Comparison of ENCODE assay signal across 8 mouse cellular contexts in the genomic region with DNA sequence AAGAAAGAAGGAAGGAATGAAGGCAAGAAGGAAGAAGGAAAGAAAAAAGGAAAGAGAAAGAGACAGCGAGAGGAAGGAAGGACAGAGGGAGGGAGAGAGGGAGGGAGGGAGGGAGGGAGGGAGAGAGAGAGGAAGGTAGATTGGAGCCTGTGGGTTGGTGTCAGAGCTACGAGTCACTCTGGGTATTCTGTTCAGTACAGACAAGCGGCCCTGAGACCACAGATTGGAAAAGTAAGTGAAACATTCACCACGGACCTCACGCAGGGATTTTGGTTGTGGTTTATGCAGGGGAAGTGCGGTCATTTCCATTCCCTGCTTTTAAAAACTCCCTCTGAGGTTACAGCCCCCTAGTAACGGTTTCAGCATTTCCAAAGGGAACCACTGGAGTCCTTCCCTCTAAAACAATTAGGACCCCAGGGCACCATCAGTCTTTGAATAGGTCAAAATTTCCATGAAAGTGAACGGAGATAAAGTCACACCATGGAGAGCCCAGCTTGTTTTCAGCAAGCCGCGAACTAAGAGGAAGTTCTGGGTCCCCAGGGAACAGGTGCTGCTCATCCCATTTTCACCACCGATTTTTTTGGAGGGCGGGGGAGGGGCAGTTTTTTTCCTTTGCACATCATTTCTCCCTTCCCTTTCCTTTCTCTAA. TPM values are rescaled to one million over a fixed set of nuclear protein-coding genes. Genes with fewer than 3 reads are reported as not detected.
A peak's percentile ranks its signal among the peaks of the same experiment; 100 is the strongest.
DNase-seq lines count a peak whose midpoint lies in the region; ATAC-seq and TF ChIP-seq lines count a peak whose summit lies in the region.

No protein-coding gene starts in this region.

- 5% methylated on average over 12 of the region's 12 CpGs for WGBS in heart, adult 2 months
- 4% methylated on average over 12 of the region's 12 CpGs for WGBS in midbrain, embryonic 13.5 days
- WGBS in cerebellum, adult 2 months, result 6% methylated on average over 12 of the region's 12 CpGs

- H3K27me3 ChIP-seq in heart, adult 2 months (ENCODE audit: control insufficient read depth, insufficient read depth, low read length), result no peaks in the 10 kb centered on the region
- H3K27me3 ChIP-seq in midbrain, embryonic 13.5 days, result no peaks in the 10 kb centered on the region; the same call in 1 of the 2 replicates
- no peaks in the 10 kb centered on the region for H3K27me3 ChIP-seq in cerebellum, adult 2 months (ENCODE audit: control insufficient read depth, insufficient read depth, low read length)

- no peaks in the 10 kb centered on the region for H3K9me3 ChIP-seq in midbrain, embryonic 13.5 days

- DNase-seq in heart, adult 2 months, result no peak
- no peak for DNase-seq in heart, postnatal 25 days (ENCODE audit: low spot score)
- peak; percentile 41 for DNase-seq in kidney, adult 18-20 months
- DNase-seq in cerebellum, adult 2 months, result no peak
- DNase-seq in adrenal gland, adult 18-20 months (ENCODE audit: low spot score in 2 of 2), result no peak

- no peak for TF ChIP-seq POLR2A in heart, adult 2 months (IDR thresholded peaks at IDR 0.05; ENCODE audit: insufficient read depth, low read depth, low read length)
- no peak for TF ChIP-seq POLR2A in cerebellum, adult 2 months (IDR thresholded peaks at IDR 0.05; ENCODE audit: borderline replicate concordance, insufficient read depth, low read length)

- H3K27ac ChIP-seq in heart, adult 2 months, result no peak overlapping the region
- H3K27ac ChIP-seq in midbrain, embryonic 13.5 days, result no peak overlapping the region
- no peak overlapping the region for H3K27ac ChIP-seq in cerebellum, adult 2 months (ENCODE audit: insufficient read depth, low read length)

- H3K9ac ChIP-seq in heart, adult 2 months (ENCODE audit: low read depth, low read length), result no peak overlapping the region
- no peak overlapping the region for H3K9ac ChIP-seq in midbrain, embryonic 13.5 days (replicated peaks)

- no peaks in the 10 kb centered on the region for H3K36me3 ChIP-seq in heart, adult 2 months (ENCODE audit: control insufficient read depth, insufficient read depth, low read length)
- H3K36me3 ChIP-seq in midbrain, embryonic 13.5 days, result no peaks in the 10 kb centered on the region

- H3K4me2 ChIP-seq in midbrain, embryonic 13.5 days (replicated peaks), result peak overlapping the region; percentile 34

- intact Hi-C loops in heart, adult 2 months (cut with DNase I), result no loop called here
- intact Hi-C loops in heart, postnatal 25 days (cut with DNase I), result no loop called here

- no peaks in the 10 kb centered on the region for H3K4me1 ChIP-seq in heart, adult 2 months (ENCODE audit: control insufficient read depth, insufficient read depth, low read length)
- H3K4me1 ChIP-seq in midbrain, embryonic 13.5 days (replicated peaks), result peaks cover 4% of the 10 kb centered on the region; the same call in 1 of the 2 replicates
- H3K4me1 ChIP-seq in cerebellum, adult 2 months (ENCODE audit: control insufficient read depth, insufficient read depth, low read length), result no peaks in the 10 kb centered on the region

- no peak for TF ChIP-seq EP300 in heart, adult 2 months (IDR thresholded peaks at IDR 0.05; ENCODE audit: insufficient read depth, low read depth, low read length)

- no peaks in the 10 kb centered on the region for H3K79me2 ChIP-seq in heart, adult 2 months (replicated peaks; ENCODE audit: control insufficient read depth, insufficient read depth, low read length)

- no peak for TF ChIP-seq CTCF in heart, adult 2 months (IDR thresholded peaks at IDR 0.05)
- no peak for TF ChIP-seq CTCF in cerebellum, adult 2 months (IDR thresholded peaks at IDR 0.05; ENCODE audit: borderline replicate concordance, insufficient read depth, low read depth, low read length)

- H3K4me3 ChIP-seq in heart, adult 2 months, result peak overlapping the region; percentile 28; the same call in 1 of the 2 replicates
- no peak overlapping the region for H3K4me3 ChIP-seq in midbrain, embryonic 13.5 days (replicated peaks)
- H3K4me3 ChIP-seq in cerebellum, adult 2 months (replicated peaks; ENCODE audit: insufficient read depth, low read depth, low read length), result no peak overlapping the region

- peak; percentile 95 for ATAC-seq in common myeloid progenitor, adult 5-6 weeks (replicated peaks; ENCODE audit: low read depth, poor library complexity, severe bottlenecking)
- ATAC-seq in midbrain, embryonic 13.5 days, result 0 out of 2 replicates have a peak, but pooled peaks have one; percentile 43
- ATAC-seq in cerebellum, adult (ENCODE audit: insufficient number of reproducible peaks, low FRiP score, low TSS enrichment), result no peak

RNA-seq across cellular contexts. Expression of a gene that starts 45.2 kb away (rescaled TPM):
- 10 to 100 TPM; 33.8 to 44.2 TPM for total RNA-seq in heart, adult 2 months (2021)
- polyA plus RNA-seq in heart, adult 2 months (2012; rRNA removed), result 28.0 and 41.3 TPM in 2 replicates
- total RNA-seq in heart, postnatal 25 days (2021), result 10 to 100 TPM; 42.9 to 43.7 TPM
- 16.9 and 21.7 TPM in 2 replicates for total RNA-seq in common myeloid progenitor, adult 5-6 weeks (2017)
- 37.9 and 39.7 TPM in 2 replicates for polyA plus RNA-seq in midbrain, embryonic 13.5 days (2015; fragmentation: Nextera tagmentation; extraction: Ambion mirVana)
- polyA plus RNA-seq in cerebellum, adult 2 months (2012; rRNA removed), result 187 and 207 TPM in 2 replicates
- 10 to 100 TPM; 45.4 to 56.8 TPM for total RNA-seq in adrenal gland, adult 18-20 months (2021)
